Mouse (Mus musculus) myocyte (in vitro differentiated cells): ENCODE measurements around the gene Tesk2. TPM values are rescaled to one million over a fixed set of nuclear protein-coding genes. Genes with fewer than 3 reads are reported as not detected.

Experiments used
- H3K27me3 ChIP-seq: one replicate; pipeline ENCODE4 v1.6.1; 2011; ENCODE audit not compliant: control insufficient read depth, insufficient read depth, insufficient read length
- H3K36me3 ChIP-seq: one replicate; pipeline ENCODE4 v1.6.1; 2011; ENCODE audit not compliant: control insufficient read depth, insufficient read depth
- H3K4me2 ChIP-seq: one replicate; pipeline ENCODE4 v1.6.1; 2011; ENCODE audit warnings: low read depth, control low read depth
- H3K4me3 ChIP-seq: one replicate; pipeline ENCODE4 v1.5.1; 2011; ENCODE audit warnings: mild to moderate bottlenecking, control low read depth, moderate library complexity
- H3K79me2 ChIP-seq: one replicate; pipeline ENCODE4 v1.6.1; 2011; ENCODE audit not compliant: control insufficient read depth, insufficient read depth
- H3ac ChIP-seq: one replicate; pipeline ENCODE4 v1.6.1; 2011; ENCODE audit not compliant: control insufficient read depth, insufficient read length
- CEBPB ChIP-seq: IDR thresholded peaks from 2 replicates; pipeline ENCODE4 v1.6.1; 2011; ENCODE audit warnings: mild to moderate bottlenecking, moderate library complexity; ENCODE audit not compliant: poor library complexity, insufficient read depth, severe bottlenecking
- E2F4 ChIP-seq: IDR thresholded peaks from one replicate; pipeline ENCODE4 v1.6.1; 2011; ENCODE audit warnings: mild to moderate bottlenecking, control low read depth, moderate library complexity; ENCODE audit not compliant: insufficient read depth
- MAX ChIP-seq: IDR thresholded peaks from one replicate; pipeline ENCODE4 v1.6.1; 2011; ENCODE audit warnings: low read depth, mild to moderate bottlenecking, control low read depth
- MYOD1 ChIP-seq, 3 experiments: IDR thresholded peaks; one replicate each; pipeline ENCODE4 v1.6.1; 2011; ENCODE audit warnings: control low read depth in 2 of 3, low read depth in 2 of 3, mild to moderate bottlenecking in 2 of 3, moderate library complexity in 1 of 3; ENCODE audit not compliant: insufficient read length in 2 of 3, control insufficient read depth in 1 of 3
- MYOG ChIP-seq, 3 experiments: IDR thresholded peaks; one replicate each; pipeline ENCODE4 v1.6.1; 2011; ENCODE audit warnings: control low read depth in 2 of 3, low read depth in 2 of 3, mild to moderate bottlenecking in 2 of 3; ENCODE audit not compliant: insufficient read length in 2 of 3, control insufficient read depth in 1 of 3, insufficient read depth in 1 of 3
- POLR2A ChIP-seq: IDR thresholded peaks from one replicate; pipeline ENCODE4 v1.6.1; 2011; ENCODE audit warnings: low read depth, mild to moderate bottlenecking, control low read depth, moderate library complexity; ENCODE audit not compliant: insufficient read length
- POLR2AphosphoS2 ChIP-seq: IDR thresholded peaks from one replicate; pipeline ENCODE4 v1.6.1; 2011; ENCODE audit warnings: low read depth, control low read depth; ENCODE audit not compliant: insufficient read length
- REST ChIP-seq: IDR thresholded peaks from one replicate; pipeline ENCODE4 v1.6.1; 2011; ENCODE audit warnings: mild to moderate bottlenecking, control low read depth, moderate library complexity; ENCODE audit not compliant: insufficient read depth, insufficient read length
- SRF ChIP-seq: IDR thresholded peaks from one replicate; pipeline ENCODE4 v1.6.1; 2011; ENCODE audit warnings: low read depth; ENCODE audit not compliant: control insufficient read depth, insufficient read length
- TCF12 ChIP-seq: IDR thresholded peaks from one replicate; pipeline ENCODE4 v1.6.1; 2011; ENCODE audit warnings: mild to moderate bottlenecking, control low read depth; ENCODE audit not compliant: poor library complexity, insufficient read depth, severe bottlenecking
- TCF3 ChIP-seq: IDR thresholded peaks from one replicate; pipeline ENCODE4 v1.6.1; 2011; ENCODE audit warnings: low read depth, control low read depth; ENCODE audit not compliant: insufficient read length
- USF1 ChIP-seq: IDR thresholded peaks from one replicate; pipeline ENCODE4 v1.6.1; 2011; ENCODE audit warnings: low read depth, mild to moderate bottlenecking, control low read depth, moderate library complexity
- polyA plus RNA-seq: library from polyadenylated mRNA; unstranded; fragments of >200 nt; fragmentation: generic; extraction: Trizol; gene quantifications from one replicate; pipeline ENCODE4 v1.2.1, GENCODE M21; 2012; ENCODE audit warnings: missing spikeins

Tesk2 gene
- polyA plus RNA-seq, 1 experiment = 3.8 TPM

DNA sequence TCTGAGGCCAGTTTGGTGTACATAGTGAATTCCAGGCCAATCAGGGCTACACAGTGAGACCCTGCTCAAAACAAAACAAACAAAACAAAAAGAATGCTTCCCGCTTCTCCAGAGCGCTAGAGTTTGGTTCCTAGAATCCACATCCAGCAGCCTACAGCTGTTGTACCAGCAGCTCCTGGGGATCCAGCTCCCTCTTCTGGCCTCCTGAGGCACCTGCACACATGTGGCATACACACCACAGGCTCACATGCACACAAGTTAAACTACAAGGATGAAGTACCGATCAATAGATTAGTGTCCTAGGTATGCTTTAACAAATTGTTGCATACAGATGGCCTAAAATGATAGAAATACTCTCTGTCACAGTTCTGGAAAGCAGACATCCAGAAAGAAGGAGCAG is 123.6 kb downstream of the Tesk2 start:
- H3K4me3 ChIP-seq = no peak overlapping the region
- H3K4me2 ChIP-seq = no peak overlapping the region
- peaks cover 34% of the 10 kb centered on the region for H3K27me3 ChIP-seq
- H3ac ChIP-seq = no peak overlapping the region
- no peak for TF ChIP-seq POLR2A
- no peak for TF ChIP-seq MYOD1 (IDR thresholded peaks at IDR 0.05; ENCODE audit: control insufficient read depth in 1 of 3, insufficient read length in 2 of 3, low read depth in 2 of 3)
- TF ChIP-seq USF1 = no peak
- no peak for TF ChIP-seq CEBPB
- TF ChIP-seq E2F4 = no peak
- TF ChIP-seq SRF = no peak
- no peak for TF ChIP-seq REST
- TF ChIP-seq POLR2AphosphoS2 = no peak
- TF ChIP-seq MYOG (IDR thresholded peaks at IDR 0.05; ENCODE audit: control insufficient read depth in 1 of 3, insufficient read depth in 1 of 3, insufficient read length in 2 of 3, low read depth in 2 of 3) = no peak
- no peak for TF ChIP-seq MAX
- TF ChIP-seq TCF3 = no peak
- no peak for TF ChIP-seq TCF12
- no peaks in the 10 kb centered on the region for H3K79me2 ChIP-seq
- H3K36me3 ChIP-seq = no peaks in the 10 kb centered on the region

DNA sequence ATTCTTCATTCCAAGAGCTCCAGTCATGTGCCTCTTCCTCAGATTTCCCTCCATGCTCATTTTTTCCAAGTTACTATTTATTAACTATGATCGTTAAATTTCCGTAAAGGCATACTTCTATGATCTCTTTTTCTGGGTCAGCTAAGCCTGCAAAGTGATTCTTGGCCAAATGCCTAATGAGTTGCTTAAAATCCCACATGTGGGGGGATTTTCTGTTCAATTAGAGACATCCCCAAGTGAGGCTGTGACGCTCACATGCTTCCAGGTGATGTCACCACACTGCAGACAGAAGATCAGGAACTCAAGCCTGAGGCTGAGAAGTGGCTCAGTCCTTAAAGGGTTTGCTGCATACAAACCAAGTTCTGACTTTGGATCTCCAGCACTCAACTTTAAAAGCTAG is 129.2 kb downstream of the Tesk2 start:
- Histone ChIP-seq H3K4me3 (no peak overlapping the region), H3K36me3 (no peaks in the 10 kb centered on the region), H3K27me3 (peaks cover 43% of the 10 kb centered on the region), H3K4me2 (no peak overlapping the region), H3K79me2 (no peaks in the 10 kb centered on the region), H3ac (no peak overlapping the region)
- TF ChIP-seq TCF12 (no peak), POLR2AphosphoS2 (no peak), POLR2A (no peak), REST (no peak), MYOD1 (IDR thresholded peaks at IDR 0.05; ENCODE audit: control insufficient read depth in 1 of 3, insufficient read length in 2 of 3, low read depth in 2 of 3) (no peak), MAX (no peak), MYOG (IDR thresholded peaks at IDR 0.05; ENCODE audit: control insufficient read depth in 1 of 3, insufficient read depth in 1 of 3, insufficient read length in 2 of 3, low read depth in 2 of 3) (no peak)

DNA sequence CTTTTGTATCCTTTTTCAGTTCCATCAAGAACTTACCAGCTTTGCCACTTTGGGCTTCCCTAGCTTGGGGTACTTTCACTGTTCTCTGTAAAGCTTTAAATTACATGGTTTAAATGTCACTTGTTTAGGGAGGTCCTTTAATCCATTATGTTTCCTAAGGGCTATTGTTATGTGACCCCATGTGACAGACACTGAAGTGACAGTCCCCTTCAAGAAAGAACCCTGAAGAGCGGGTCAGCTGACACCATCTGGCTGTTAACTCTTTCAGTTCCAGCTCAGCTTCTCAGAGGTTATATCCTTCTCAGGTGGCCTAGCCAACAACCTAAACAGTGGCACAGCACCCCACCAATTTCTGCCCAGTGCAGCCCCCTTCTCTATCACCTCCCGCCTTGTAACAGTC is 133.5 kb downstream of the Tesk2 start:
- Histone ChIP-seq H3K4me3 (no peak overlapping the region), H3K4me2 (no peak overlapping the region), H3K36me3 (no peaks in the 10 kb centered on the region), H3K27me3 (peaks cover 44% of the 10 kb centered on the region), H3K79me2 (no peaks in the 10 kb centered on the region), H3ac (no peak overlapping the region)
- TF ChIP-seq E2F4 (no peak), REST (no peak), MYOD1 (IDR thresholded peaks at IDR 0.05; ENCODE audit: control insufficient read depth in 1 of 3, insufficient read length in 2 of 3, low read depth in 2 of 3) (no peak), SRF (no peak), POLR2A (no peak), MYOG (IDR thresholded peaks at IDR 0.05; ENCODE audit: control insufficient read depth in 1 of 3, insufficient read depth in 1 of 3, insufficient read length in 2 of 3, low read depth in 2 of 3) (no peak), TCF3 (no peak), MAX (no peak), CEBPB (no peak), USF1 (no peak), POLR2AphosphoS2 (no peak), TCF12 (no peak)

Other genes with a start within 250 kb of the Tesk2 start
- gene Ipp, start 213.4 kb upstream of the Tesk2 start, polyA plus RNA-seq = 5.1 TPM
- gene Tmem69, start 165.0 kb upstream of the Tesk2 start, polyA plus RNA-seq = 17.0 TPM
- 18.1 TPM for gene Gpbp1l1, start 163.3 kb upstream of the Tesk2 start, polyA plus RNA-seq
- 0.55 TPM for gene Ccdc17, start 124.3 kb upstream of the Tesk2 start, polyA plus RNA-seq
- 20.0 TPM for gene Nasp, start 93.0 kb upstream of the Tesk2 start, polyA plus RNA-seq
- gene Akr1a1, start 69.3 kb upstream of the Tesk2 start, polyA plus RNA-seq = 746 TPM
- gene Prdx1, start 35.4 kb upstream of the Tesk2 start, polyA plus RNA-seq = 231 TPM
- 17.2 TPM for gene Mmachc, start 12.5 kb upstream of the Tesk2 start, polyA plus RNA-seq
- gene Ccdc163, start 12.4 kb upstream of the Tesk2 start, polyA plus RNA-seq = 18.9 TPM
- gene Toe1, start 86.7 kb downstream of the Tesk2 start, polyA plus RNA-seq = 15.4 TPM
- gene Mutyh, start 86.8 kb downstream of the Tesk2 start, polyA plus RNA-seq = 3.4 TPM
- 1.5 TPM for gene Hpdl, start 100.8 kb downstream of the Tesk2 start, polyA plus RNA-seq
- not detected for gene Zswim5, start 156.4 kb downstream of the Tesk2 start, polyA plus RNA-seq